8 mouse cellular contexts compared by ENCODE assay signal in genomic region chr2:60923111-60923510, GRCm38 (mm10). TPM values are rescaled to one million over a fixed set of nuclear protein-coding genes. Genes with fewer than 3 reads are reported as not detected.
A peak's percentile ranks its signal among the peaks of the same experiment; 100 is the strongest.
DNase-seq lines count a peak whose midpoint lies in the region; ATAC-seq lines count a peak whose summit lies in the region.

No protein-coding gene starts in this region.

- H3K4me3 ChIP-seq in heart, embryonic 12.5 days, result no peak overlapping the region
- H3K4me3 ChIP-seq in forebrain, embryonic 12.5 days (replicated peaks), result no peak overlapping the region
- no peak overlapping the region for H3K4me3 ChIP-seq in midbrain, embryonic 15.5 days

- no peak overlapping the region for H3K4me2 ChIP-seq in heart, embryonic 12.5 days
- no peak overlapping the region for H3K4me2 ChIP-seq in forebrain, embryonic 12.5 days
- no peak overlapping the region for H3K4me2 ChIP-seq in midbrain, embryonic 15.5 days

- ATAC-seq in heart, embryonic 12.5 days (ENCODE audit: insufficient number of reproducible peaks, low FRiP score), result no peak
- ATAC-seq in hematopoietic stem cell, adult 5-6 weeks (replicated peaks in 1 of 2; ENCODE audit: insufficient read depth in 1 of 2, low FRiP score in 2 of 2, low TSS enrichment in 1 of 2, low read depth in 1 of 2, poor library complexity in 2 of 2, severe bottlenecking in 2 of 2), result peak; percentile 52 to 56; a peak in 3 of 4 replicates
- ATAC-seq in forebrain, embryonic 12.5 days (ENCODE audit: low FRiP score), result no peak
- ATAC-seq in midbrain, embryonic 15.5 days (replicated peaks), result no peak

- no peak for DNase-seq in heart, postnatal 25 days (ENCODE audit: low spot score)
- DNase-seq in thymus, postnatal 25 days, result peak; percentile 11
- no peak for DNase-seq in thymus, postnatal 4 days
- DNase-seq in spleen, adult 18-20 months, result no peak

- 47% methylated on average over 6 of the region's 6 CpGs for WGBS in heart, embryonic 12.5 days
- WGBS in forebrain, embryonic 12.5 days, result 83% methylated on average over 6 of the region's 6 CpGs
- WGBS in midbrain, embryonic 15.5 days, result 79% methylated on average over 6 of the region's 6 CpGs

- H3K9ac ChIP-seq in heart, embryonic 12.5 days, result no peak overlapping the region
- no peak overlapping the region for H3K9ac ChIP-seq in forebrain, embryonic 12.5 days
- H3K9ac ChIP-seq in midbrain, embryonic 15.5 days, result no peak overlapping the region

- no peaks in the 10 kb centered on the region for H3K27me3 ChIP-seq in heart, embryonic 12.5 days (replicated peaks)
- no peaks in the 10 kb centered on the region for H3K27me3 ChIP-seq in forebrain, embryonic 12.5 days
- H3K27me3 ChIP-seq in midbrain, embryonic 15.5 days (replicated peaks), result no peaks in the 10 kb centered on the region

- peak overlapping the region; percentile 61 for H3K27ac ChIP-seq in heart, embryonic 12.5 days (ENCODE audit: poor library complexity, severe bottlenecking)
- no peak overlapping the region for H3K27ac ChIP-seq in forebrain, embryonic 12.5 days
- no peak overlapping the region for H3K27ac ChIP-seq in midbrain, embryonic 15.5 days

- peaks cover 58% of the 10 kb centered on the region for H3K4me1 ChIP-seq in heart, embryonic 12.5 days (replicated peaks)
- H3K4me1 ChIP-seq in forebrain, embryonic 12.5 days, result no peaks in the 10 kb centered on the region
- H3K4me1 ChIP-seq in midbrain, embryonic 15.5 days, result no peaks in the 10 kb centered on the region

- no peaks in the 10 kb centered on the region for H3K9me3 ChIP-seq in heart, embryonic 12.5 days (replicated peaks)
- no peaks in the 10 kb centered on the region for H3K9me3 ChIP-seq in forebrain, embryonic 12.5 days
- H3K9me3 ChIP-seq in midbrain, embryonic 15.5 days, result no peaks in the 10 kb centered on the region

- no peaks in the 10 kb centered on the region for H3K36me3 ChIP-seq in heart, embryonic 12.5 days
- H3K36me3 ChIP-seq in forebrain, embryonic 12.5 days (replicated peaks), result no peaks in the 10 kb centered on the region
- H3K36me3 ChIP-seq in midbrain, embryonic 15.5 days (replicated peaks), result no peaks in the 10 kb centered on the region

- intact Hi-C loops in heart, postnatal 25 days (cut with DNase I), result loop anchor here (5.0 kb wide), 1 partner anchor 111 kb away; no protein-coding TSS in a partner anchor

RNA-seq across cellular contexts. Expression of gene Rbms1, which starts 39.9 kb away (rescaled TPM):
- polyA plus RNA-seq in heart, embryonic 12.5 days (2016; fragmentation: Nextera tagmentation; extraction: Ambion mirVana), result 107 and 114 TPM in 2 replicates
- 10 to 100 TPM; 47.3 to 47.7 TPM for total RNA-seq in heart, postnatal 25 days (2021)
- total RNA-seq in hematopoietic stem cell, adult 5-6 weeks (2017), result 19.8 and 20.6 TPM in 2 replicates
- 24.6 and 31.9 TPM in 2 replicates for polyA plus RNA-seq in forebrain, embryonic 12.5 days (2016; fragmentation: Nextera tagmentation; extraction: Ambion mirVana)
- 50.5 and 50.9 TPM in 2 replicates for polyA plus RNA-seq in midbrain, embryonic 15.5 days (2015; fragmentation: Nextera tagmentation; extraction: Ambion mirVana)

Comparison
In these comparisons a context has a peak if more than half of its experiments do, and no peak if none do; other contexts are left out.
1. ATAC-seq: peak in hematopoietic stem cell, adult 5-6 weeks (2 of 2); none in heart, embryonic 12.5 days (single experiment), forebrain, embryonic 12.5 days (single experiment) and midbrain, embryonic 15.5 days (single experiment).